Mouse (Mus musculus) kidney, postnatal 4 days (tissue): ENCODE results near the gene Atp6v1f.

Experiments
- DNase-seq, 2 experiments: peaks; one replicate each; pipeline ENCODE4 v3.0.0; 2021; ENCODE audit warnings: mixed read lengths in 2 of 2

Gene Atp6v1f

DNA sequence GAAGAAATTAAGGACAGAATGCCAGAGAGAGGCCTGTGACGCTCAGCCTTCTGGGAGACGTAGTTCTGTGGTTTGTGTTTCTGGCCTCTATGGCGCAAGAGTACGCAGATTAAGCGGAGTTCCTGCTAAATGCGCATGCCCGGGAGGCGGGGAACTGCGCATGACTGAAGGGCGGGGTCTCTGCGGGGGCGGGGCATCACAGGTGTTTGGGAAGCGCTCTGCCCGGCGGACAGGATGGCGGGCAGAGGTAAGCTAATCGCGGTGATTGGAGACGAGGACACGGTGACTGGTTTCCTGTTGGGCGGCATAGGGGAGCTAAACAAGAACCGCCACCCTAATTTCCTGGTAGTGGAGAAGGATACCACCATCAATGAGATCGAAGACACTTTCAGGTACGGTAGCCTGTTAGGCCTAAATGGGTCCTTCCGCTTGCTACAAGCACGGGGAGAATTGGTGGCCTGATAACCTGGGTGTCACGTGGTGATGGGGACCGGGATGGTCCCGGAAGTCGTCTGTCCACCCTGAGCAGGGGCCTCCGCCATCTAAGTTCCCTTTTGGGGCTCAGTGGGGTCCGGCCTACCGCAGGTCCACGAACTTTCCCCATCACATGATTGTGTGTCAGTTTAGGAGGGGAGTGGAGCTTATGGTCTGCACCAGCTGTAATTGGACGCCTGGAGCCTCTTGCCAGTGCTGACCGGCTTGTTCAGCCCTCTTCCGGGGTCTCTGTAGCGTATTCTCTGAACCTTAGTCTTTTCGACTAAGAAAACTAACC lies at the start of gene Atp6v1f:
Gene Atp6v1f (plus strand): TSS at position 136 of the 772 bp plus-strand sequence.
- peak; percentile 97 for DNase-seq

GRCm38 (mm10) chr6:29420596-29420995 lies 46.9 kb upstream of the Atp6v1f start:
- DNase-seq: no peak

- no peak for DNase-seq
These were observed 42.4 kb upstream of the Atp6v1f start for GRCm38 (mm10) chr6:29425118-29425517.

DNA sequence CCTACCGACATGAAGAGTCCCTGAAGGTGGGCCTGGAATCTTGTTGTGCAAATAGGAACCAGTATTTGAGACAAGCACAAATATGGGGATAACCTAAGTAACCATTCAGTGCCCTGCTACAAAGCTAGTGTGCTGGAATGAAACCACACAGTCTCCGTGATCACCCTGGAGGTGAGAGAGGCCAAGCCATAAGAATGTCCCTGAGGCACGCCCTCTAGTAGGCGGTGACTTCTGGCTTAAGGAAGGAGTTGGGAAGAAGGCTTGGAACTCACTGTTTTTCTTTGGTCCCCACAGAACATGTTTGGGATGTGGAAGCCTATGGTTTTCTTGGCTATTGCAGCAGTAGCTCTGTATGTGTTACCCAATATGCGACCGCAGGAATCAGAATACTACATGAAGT lies 41.2 kb upstream of the Atp6v1f start:
- no peak for DNase-seq

DNA sequence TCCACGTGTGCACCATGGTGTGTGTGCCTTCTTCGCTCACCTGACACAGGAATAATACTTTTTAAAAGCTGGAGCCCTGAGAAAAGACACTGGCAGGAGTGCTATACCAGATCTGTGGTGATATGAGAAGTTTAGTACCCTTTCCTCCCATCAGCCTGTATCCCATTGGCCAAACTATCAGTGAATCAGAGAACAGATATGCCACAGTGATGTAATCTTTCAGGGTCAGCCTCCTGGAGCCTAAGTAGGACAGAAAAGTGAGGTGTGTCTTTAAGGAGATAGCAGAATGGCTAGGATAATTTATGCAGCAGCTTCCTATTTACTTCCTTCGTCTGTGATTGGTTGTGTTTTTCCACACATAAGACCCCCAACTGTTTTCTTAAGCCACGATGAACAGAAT lies 39.3 kb upstream of the Atp6v1f start:
- DNase-seq: no peak

GRCm38 (mm10) chr6:29430681-29431420 lies 36.7 kb upstream of the Atp6v1f start:
- no peak for DNase-seq

- no peak for DNase-seq
These were observed 36.0 kb upstream of the Atp6v1f start for GRCm38 (mm10) chr6:29431473-29431872.

GRCm38 (mm10) chr6:29432156-29432555 lies 35.4 kb upstream of the Atp6v1f start:
- no peak for DNase-seq

DNA sequence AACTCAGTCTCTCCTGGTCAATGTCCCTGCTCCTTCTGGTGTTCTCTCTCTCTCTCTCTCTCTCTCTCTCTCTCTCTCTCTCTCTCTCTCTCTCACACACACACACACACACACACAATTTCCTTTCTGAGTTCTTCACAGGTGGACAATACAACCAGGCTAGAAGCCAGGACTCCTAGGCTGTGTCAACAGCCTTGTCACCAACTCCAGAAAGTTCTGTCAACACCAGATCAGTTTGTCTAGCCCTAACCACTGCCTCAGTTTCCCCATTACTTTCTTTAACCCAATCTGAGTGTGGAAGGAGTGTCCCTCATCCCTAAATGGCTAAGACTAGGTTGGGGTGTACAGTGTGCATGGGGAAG lies 34.9 kb upstream of the Atp6v1f start:
- DNase-seq: no peak

DNA sequence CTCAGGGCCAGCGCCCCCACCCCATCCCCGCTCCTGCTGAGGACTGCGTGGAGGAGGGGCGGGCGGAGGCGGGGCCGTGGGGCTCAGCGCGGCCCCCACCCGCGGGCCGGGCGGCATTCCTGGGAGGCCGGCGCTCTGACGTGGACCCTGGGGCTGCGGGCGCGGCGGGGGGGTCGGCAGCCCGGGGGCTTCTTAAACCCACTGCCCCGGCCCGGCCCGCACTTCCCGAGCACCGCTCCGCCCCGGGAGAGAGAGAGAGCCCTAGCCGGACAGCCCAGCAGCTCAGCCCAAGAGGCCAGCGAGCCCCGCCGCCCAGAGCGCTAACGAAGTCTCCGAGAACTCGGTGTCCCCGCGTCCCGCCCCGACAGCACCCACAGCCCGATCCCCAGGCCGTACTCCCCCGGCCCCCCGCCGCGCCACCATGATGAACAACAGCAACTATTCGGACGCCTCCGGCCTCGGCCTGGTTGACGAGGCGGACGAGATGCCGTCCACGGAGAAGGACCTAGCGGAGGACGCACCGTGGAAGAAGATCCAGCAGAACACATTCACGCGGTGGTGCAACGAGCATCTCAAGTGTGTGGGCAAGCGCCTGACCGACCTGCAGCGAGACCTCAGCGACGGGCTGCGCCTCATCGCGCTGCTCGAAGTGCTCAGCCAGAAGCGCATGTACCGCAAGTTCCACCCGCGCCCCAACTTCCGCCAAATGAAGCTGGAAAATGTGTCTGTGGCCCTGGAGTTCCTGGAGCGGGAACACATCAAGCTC lies 34.3 kb upstream of the Atp6v1f start, which contains the start of gene Flnc:
Gene Flnc (plus strand): TSS at position 219 of the 766 bp plus-strand sequence.
- peak; percentile 66 to 72 for DNase-seq

DNA sequence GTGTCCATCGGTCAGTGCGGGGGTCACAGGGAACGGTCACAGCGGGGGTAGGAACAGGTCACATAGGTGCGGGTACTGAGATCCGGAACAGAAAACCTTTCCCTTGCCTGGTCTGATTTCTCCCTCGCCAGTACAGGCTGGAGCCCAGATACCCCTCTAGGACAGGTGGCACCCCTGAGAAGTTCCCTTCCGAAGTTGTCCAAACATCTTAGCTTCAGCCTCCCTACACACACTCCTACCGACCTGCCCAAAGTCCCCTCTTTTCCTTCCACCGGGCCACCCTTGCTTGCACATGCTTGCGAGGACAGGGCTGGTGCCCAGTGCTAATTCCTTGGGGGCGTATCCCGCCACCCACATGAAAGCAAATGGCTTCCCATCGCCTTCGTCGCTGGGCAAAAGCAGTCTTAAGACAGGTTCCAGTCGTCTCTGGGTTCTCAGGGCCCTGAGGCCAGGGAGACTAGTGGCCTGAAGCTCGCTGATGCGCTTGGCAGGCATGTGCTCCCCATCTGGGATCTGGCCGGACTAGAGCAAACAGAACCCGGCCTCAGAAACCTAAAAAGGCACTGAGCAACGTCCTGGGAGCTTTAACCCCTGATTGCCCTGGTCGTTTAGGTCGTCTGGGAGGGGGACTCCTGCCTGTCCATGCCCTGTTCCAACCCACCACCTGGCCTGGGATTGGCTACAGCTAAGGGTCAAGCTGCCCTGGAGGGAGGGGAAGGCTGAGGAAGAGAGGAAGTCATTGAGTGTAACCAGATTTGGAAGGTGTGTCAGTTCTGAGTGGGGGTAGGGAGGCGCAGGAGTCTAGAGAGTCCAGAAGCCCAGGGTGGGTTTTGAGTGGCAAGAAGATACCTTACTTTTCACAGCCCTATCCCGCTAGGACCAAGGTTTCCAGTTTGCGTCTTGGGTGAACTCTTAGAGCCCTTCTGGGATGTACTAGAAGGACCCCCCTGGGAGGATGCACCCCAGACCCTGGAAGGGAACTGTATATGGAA lies 33.4 kb upstream of the Atp6v1f start:
- peak; percentile 36 to 52 for DNase-seq

- peak; percentile 57 to 72 for DNase-seq
These were observed 32.4 kb upstream of the Atp6v1f start for GRCm38 (mm10) chr6:29434911-29435691.

DNA sequence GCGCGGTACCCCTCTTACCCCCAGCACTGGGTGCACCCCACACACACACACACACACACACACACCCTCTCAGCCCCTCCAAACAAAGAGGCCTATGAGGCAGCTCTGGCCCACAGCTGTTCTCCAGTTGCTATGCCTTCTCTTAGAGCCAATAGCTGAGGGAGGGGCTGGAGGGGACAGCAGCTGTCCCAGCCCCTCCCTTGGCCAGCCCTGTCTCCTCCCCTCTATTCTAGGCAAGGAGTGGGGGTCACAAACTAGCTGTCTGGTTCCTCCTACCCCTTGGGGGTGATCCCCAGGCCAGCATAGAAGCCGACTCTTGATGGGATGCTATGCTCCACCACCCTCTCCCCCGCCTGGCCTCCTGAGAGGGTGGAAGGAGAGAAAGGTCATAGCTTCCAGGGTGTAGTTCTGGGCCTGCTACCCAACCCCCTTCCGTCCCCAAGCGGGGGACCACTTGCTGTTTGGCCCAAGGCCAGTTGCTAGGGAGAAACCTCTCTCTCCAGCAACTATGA lies 31.5 kb upstream of the Atp6v1f start:
- DNase-seq: peak; percentile 49 to 57

DNA sequence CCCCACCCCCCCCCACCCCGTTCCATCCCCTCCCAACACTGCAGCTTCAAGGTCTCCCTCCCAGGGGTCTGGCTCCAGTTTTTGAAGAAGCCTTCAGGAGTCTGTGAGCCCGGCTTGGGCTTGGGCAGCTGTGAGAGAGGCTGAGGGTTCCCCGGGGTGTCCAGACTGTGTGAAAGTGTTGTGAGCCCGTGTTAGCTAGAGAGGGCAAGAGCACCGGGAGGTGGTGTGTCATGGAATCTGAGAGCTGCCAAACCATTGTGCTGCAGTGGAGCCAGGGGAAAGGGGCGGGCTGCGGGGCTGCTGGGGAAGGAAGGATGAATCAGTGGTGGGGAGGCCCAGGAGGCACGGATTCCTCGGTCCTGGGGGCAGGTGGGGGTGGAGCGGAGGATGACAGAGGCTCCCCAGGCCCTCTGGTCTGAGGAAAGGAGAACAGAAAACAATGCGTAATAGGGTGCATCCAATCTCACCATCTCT lies 31.0 kb upstream of the Atp6v1f start:
- DNase-seq: peak; percentile 46 to 60

- no peak for DNase-seq
These were observed 28.3 kb upstream of the Atp6v1f start for GRCm38 (mm10) chr6:29439251-29439650.

GRCm38 (mm10) chr6:29439789-29440188 lies 27.7 kb upstream of the Atp6v1f start:
- no peak for DNase-seq

- DNase-seq: peak; percentile 74 to 78
These were observed 22.7 kb upstream of the Atp6v1f start for GRCm38 (mm10) chr6:29444773-29445172.

DNA sequence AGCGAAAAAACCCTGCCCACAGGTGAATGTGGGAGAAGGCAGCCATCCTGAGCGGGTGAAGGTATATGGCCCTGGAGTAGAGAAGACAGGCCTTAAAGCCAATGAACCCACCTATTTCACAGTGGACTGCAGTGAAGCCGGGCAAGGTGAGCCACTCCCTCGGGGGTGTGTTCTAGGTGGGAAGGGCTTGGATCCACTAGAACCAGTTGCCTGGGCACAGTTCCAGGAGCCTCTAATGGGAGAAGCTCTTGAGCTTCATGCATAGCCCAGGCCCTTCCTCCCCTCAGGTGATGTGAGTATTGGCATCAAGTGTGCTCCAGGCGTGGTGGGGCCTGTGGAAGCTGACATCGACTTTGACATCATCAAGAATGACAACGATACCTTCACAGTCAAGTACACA lies 22.2 kb upstream of the Atp6v1f start:
- DNase-seq: no peak

- DNase-seq: no peak
These were observed 17.7 kb upstream of the Atp6v1f start for GRCm38 (mm10) chr6:29449858-29450257.

- DNase-seq: no peak
These were observed 16.9 kb upstream of the Atp6v1f start for GRCm38 (mm10) chr6:29450667-29451066.

- no peak for DNase-seq
These were observed 6.0 kb upstream of the Atp6v1f start for GRCm38 (mm10) chr6:29461502-29461901.
